Mouse (Mus musculus) heart, adult 2 months (tissue): ENCODE results near the gene Mtch1.

Source experiments
- CTCF ChIP-seq: fragments of 200-600 bp; IDR thresholded peaks from 2 replicates; pipeline ENCODE4 v1.8.1; 2022; ENCODE audit warnings: antibody characterized with exemption, mild to moderate bottlenecking, moderate library complexity
- POLR2A ChIP-seq: fragments of 200-500 bp; IDR thresholded peaks from 2 replicates; pipeline ENCODE4 v1.6.1; 2011; ENCODE audit warnings: mild to moderate bottlenecking, low read depth, low read length, control low read depth; ENCODE audit not compliant: insufficient read depth

- TF ChIP-seq CTCF, result no peak
- TF ChIP-seq POLR2A, result no peak
These were observed 21.9 kb downstream of the Mtch1 start for GRCm38 (mm10) chr17:29325831-29326230.
